Mouse (Mus musculus): ENCODE results near the gene Zfp800.

GRCm38 (mm10) chr6:28351066-28351465 lies 46.7 kb downstream of the Zfp800 start:
- TF ChIP-seq CTCF (IDR thresholded peaks at IDR 0.05; ENCODE audit: borderline replicate concordance, control insufficient read depth, extremely low read depth, insufficient read depth, low read length, poor library complexity) (no peak), POLR2A (IDR thresholded peaks at IDR 0.05; ENCODE audit: control insufficient read depth, extremely low read depth, insufficient read depth, low read length, poor library complexity) (no peak)
